Mouse (Mus musculus) inflammation-experienced regulatory T-cells, adult 6 months (primary cell): ENCODE measurements around the gene Prkaca. TPM values are rescaled to one million over a fixed set of nuclear protein-coding genes. Genes with fewer than 3 reads are reported as not detected.
A peak's percentile ranks its signal among the peaks of the same experiment; 100 is the strongest.
"Not testable (repeated sequence)": the region's sequence is repeated elsewhere in the genome, so short reads cannot be mapped to it uniquely, and the experiment has no call there.

ENCODE experiments used
- ATAC-seq: one replicate; pipeline ENCODE4 v1.8.0; 2017
- polyA plus RNA-seq, 3 experiments: library from polyadenylated mRNA; unstranded; fragments of 100-300 nt; shearing (Covaris generic); gene quantifications; one replicate each; pipeline ENCODE4 v1.2.1; 2017

The Prkaca gene
- polyA plus RNA-seq, 3 experiments from 2014 or later = 16.3 to 20.1 (median 18.8) TPM

- no peak for ATAC-seq
Measured at GRCm38 (mm10) chr8:83976101-83976630, 3.4 kb downstream of the Prkaca start.

GRCm38 (mm10) chr8:83976779-83977350 lies 4.1 kb downstream of the Prkaca start:
- ATAC-seq = no peak

- no peak for ATAC-seq
Measured at GRCm38 (mm10) chr8:83977646-83978045, 4.9 kb downstream of the Prkaca start.

GRCm38 (mm10) chr8:83978200-83978599 lies 5.4 kb downstream of the Prkaca start:
- ATAC-seq = no peak

- no peak for ATAC-seq
Measured at GRCm38 (mm10) chr8:83980250-83980649, 7.5 kb downstream of the Prkaca start.

- ATAC-seq = no peak
Measured at GRCm38 (mm10) chr8:83980845-83981244, 8.1 kb downstream of the Prkaca start.

GRCm38 (mm10) chr8:83981533-83981932 lies 8.7 kb downstream of the Prkaca start:
- ATAC-seq = no peak

GRCm38 (mm10) chr8:83982449-83982848 lies 9.7 kb downstream of the Prkaca start:
- no peak for ATAC-seq

- not testable (repeated sequence) for ATAC-seq
Measured at GRCm38 (mm10) chr8:83983222-83983621, 10.4 kb downstream of the Prkaca start.

- ATAC-seq = no peak
Measured at GRCm38 (mm10) chr8:83989243-83989642, 16.4 kb downstream of the Prkaca start.

GRCm38 (mm10) chr8:83990170-83990569 lies 17.4 kb downstream of the Prkaca start:
- no peak for ATAC-seq

GRCm38 (mm10) chr8:83992488-83992887 lies 19.7 kb downstream of the Prkaca start:
- ATAC-seq = no peak

GRCm38 (mm10) chr8:83994030-83994429 lies 21.2 kb downstream of the Prkaca start:
- no peak for ATAC-seq

- no peak for ATAC-seq
Measured at GRCm38 (mm10) chr8:83995973-83996372, 23.2 kb downstream of the Prkaca start.

- peak; percentile 50 for ATAC-seq
Measured at GRCm38 (mm10) chr8:83996567-83997505, 24.0 kb downstream of the Prkaca start.

GRCm38 (mm10) chr8:83997511-83998141 lies 24.8 kb downstream of the Prkaca start, which contains the start of gene Samd1:
Gene Samd1, plus strand, starts transcription at chr8:83997672.
- ATAC-seq = peak; percentile 2

- peak; percentile 59 for ATAC-seq
Measured at GRCm38 (mm10) chr8:83998231-83999056, 25.7 kb downstream of the Prkaca start.

- ATAC-seq = no peak
Measured at GRCm38 (mm10) chr8:83999057-83999705, 26.4 kb downstream of the Prkaca start.

- no peak for ATAC-seq
Measured at GRCm38 (mm10) chr8:83999825-84000224, 27.0 kb downstream of the Prkaca start.

GRCm38 (mm10) chr8:84001281-84002000 lies 28.6 kb downstream of the Prkaca start, which contains the start of gene 1700067K01Rik:
Gene 1700067K01Rik, plus strand, starts transcription at chr8:84001502.
- no peak for ATAC-seq
